Mouse (Mus musculus): ENCODE measurements around the gene Lce3b.

GRCm38 (mm10) chr3:92957090-92957489 is 24.3 kb downstream of the Lce3b start, which contains the start of gene Lce3d:
- TF ChIP-seq CTCF (conservative IDR thresholded peaks at IDR 0.05; ENCODE audit: low read length) (no peak), NANOG (IDR thresholded peaks at IDR 0.05; ENCODE audit: borderline replicate concordance, low read length) (no peak)

Data from E14TG2a.4 (cell line).